Mouse (Mus musculus) cerebellum, postnatal 10 days (tissue): Measurements from ENCODE around the gene Wnk1.
A peak's percentile ranks its signal among the peaks of the same experiment; 100 is the strongest.
"Not testable (repeated sequence)": the region's sequence is repeated elsewhere in the genome, so short reads cannot be mapped to it uniquely, and the experiment has no call there.

Experiments used
- DNase-seq, 2 experiments: peaks; one replicate each; pipeline ENCODE4 v3.0.0; 2021; ENCODE audit warnings: mixed read lengths in 2 of 2

Gene Wnk1

DNA sequence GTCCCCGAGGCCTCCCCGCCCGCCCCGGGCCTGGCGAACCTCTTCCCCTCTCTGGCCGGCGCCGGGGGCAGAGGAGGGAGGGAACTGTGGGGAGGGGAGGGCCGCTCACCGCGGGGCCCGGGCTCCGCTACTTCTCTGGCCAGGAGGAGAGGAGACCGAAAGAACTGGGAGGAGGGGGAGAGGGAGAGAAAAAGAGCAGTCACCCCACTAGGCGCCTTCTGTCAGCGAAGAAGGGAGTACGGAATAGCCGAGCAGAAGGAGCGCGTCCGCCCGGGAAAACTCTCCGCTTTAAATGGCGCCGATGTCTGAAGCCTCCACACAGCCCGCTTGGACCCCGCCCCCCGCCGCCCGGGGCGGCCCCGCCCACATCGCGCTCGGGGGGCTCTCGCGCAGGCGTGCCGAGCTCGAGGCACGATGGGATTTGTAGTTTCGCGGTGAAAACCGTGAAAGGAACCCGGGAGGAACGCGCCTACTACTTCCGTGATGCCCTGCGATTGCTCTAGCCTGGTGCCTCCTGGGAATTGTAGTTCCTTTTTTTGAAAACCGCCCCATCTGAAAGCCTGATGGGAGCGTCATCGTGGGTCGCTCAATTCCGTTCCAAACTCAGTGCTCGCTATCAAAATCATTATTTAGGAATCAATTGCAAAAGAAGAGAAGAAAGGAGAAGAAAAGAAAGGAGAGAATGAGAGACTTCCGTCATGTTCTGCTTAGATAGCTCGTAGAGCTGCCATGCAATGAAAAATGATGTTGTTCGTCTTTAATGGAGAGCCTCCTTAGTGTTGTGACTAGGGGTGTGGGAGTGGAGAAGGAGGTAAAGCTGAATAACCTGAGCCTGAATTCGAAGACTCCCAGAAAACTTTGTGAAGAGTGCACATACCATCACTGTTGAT, at the start of gene Wnk1:
Gene Wnk1 (minus strand): TSS at position 307 of the 890 bp plus-strand sequence.
- DNase-seq: peak; percentile 99

DNA sequence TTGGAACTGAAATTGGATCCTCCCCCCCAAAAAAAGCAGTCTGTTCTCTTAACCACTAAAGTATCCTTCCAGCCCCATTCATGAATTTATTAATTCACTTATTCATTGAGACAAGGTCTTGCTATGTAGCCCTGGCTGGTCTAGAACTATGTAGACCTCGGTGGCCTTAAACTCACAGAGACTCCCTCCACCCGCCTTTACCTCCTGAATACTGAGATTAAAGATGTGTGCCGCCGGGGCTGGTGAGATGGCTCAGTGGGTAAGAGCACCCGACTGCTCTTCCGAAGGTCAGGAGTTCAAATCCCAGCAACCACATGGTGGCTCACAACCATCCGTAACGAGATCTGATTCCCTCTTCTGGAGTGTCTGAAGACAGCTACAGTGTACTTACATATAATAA, 48.6 kb upstream of the Wnk1 start:
- DNase-seq: not testable (repeated sequence)

DNA sequence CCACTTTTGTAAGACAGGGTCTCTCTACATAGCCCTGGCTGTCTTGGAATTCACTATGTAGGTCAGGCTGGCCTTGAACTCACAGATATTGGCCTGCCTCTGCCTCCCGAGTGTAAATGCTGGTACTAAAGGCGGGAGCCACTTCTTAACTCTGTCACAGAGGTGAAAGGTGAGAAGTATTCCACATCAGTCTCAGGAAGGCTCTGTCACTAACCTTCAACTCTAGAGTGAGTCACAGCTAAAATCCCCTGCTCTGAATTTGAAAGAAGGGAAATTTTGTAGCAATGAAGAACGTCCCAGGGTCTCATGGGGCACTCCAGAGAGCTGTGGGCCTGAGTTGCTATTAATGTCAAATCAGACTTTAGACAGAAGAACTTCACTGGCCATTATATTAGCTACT, 47.4 kb upstream of the Wnk1 start:
- DNase-seq: no peak

- no peak for DNase-seq
Observed at GRCm38 (mm10) chr6:120084983-120085382, 46.5 kb upstream of the Wnk1 start.

GRCm38 (mm10) chr6:120083442-120083841, 45.0 kb upstream of the Wnk1 start:
- no peak for DNase-seq

DNA sequence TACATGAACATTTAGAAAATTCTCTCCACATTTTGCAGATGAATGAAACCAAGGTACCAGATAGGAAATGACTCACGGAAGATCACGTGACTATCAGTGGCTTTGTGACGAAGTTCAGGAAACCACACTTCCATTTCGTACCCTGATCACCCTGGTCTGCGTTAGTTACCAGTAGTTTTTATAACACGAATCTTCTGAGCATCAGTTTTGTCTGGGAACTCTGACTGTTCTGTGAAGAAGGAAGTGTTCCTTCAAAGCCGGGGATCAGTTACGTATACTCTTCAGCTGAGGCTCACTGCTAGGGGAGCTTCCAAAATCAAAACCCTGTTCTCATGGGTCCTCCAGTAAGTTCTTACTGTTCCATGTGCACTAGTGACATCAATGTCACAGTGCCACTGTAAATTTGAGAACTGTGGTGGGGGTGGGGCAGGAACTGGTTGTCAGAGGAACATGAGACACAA, 44.5 kb upstream of the Wnk1 start:
- no peak for DNase-seq

DNA sequence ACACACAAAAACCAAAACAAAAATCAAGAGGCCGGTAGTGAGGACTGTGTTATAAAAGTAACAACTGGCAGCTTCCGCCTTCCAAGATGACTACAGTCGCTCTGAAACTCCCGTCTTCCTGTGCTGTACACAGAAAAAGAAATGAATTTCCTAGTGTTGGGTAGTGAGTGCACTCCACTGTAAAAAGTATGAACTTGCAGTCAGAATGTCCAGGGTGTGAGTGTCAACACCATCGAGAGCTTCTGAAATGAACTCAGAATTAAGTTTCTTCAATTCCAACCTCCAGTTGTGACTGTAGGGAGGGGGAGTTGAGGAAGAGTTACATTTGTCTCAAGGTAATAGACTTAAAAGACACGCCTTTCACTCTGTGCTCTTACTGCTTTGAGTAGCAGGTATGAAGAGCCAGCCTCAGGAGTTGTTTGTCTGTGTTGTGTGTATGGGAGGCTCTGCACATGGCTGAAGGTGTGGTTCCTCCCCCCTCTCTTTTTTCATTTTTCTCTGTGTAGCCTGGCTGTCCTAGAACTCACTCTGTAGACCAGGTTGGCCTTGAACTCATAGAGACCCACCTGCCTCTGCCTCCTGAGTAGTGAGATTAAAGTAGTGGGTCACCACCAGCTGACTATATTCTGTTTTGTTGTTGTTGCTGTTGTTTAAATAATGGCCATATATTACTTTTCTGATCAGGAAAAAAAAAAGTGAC, 43.9 kb upstream of the Wnk1 start:
- DNase-seq: no peak

DNA sequence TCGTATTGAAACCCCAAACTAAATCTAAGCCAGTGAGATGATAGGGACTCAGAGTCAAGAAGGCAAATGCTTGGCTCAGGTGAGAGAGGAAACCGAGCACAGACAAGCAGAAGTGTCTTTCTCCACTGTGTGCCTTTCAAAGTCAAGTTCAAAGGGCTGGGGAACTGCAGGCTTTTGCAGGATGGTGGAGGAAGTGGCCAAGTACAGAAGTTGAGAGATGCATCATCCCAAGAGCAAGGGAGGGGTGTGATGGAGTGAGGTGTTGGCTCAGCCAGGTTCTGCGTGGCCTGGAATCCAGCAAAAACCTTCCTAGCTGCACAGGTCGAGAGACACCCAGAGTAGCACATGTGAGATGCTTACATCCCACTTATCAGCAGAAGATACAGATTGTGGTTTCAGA, 43.0 kb upstream of the Wnk1 start:
- no peak for DNase-seq

- DNase-seq: no peak
Observed at GRCm38 (mm10) chr6:120079547-120079946, 41.1 kb upstream of the Wnk1 start.

GRCm38 (mm10) chr6:120076619-120077450, 38.4 kb upstream of the Wnk1 start:
- no peak for DNase-seq

- no peak for DNase-seq
Observed at GRCm38 (mm10) chr6:120072630-120073029, 34.2 kb upstream of the Wnk1 start.

DNA sequence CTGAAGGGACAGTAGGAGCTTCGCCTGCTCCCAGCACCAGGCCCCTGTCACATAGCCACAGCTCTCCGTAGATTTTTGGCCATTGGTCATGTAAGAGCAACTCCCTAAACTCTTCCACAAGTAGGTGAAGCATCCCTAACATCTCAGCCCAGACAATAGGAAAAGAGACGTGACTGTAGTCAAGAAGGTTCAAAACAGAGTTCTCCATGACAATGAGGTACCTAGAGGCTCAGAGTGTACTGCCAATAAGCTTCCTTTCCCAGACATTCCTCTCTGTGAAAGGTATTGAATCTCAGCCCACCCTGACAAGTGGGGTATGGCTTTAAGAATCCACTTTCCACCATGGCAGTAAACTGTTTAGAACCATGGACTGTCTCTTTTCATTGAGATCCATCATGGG, 31.1 kb upstream of the Wnk1 start:
- DNase-seq: no peak

- DNase-seq: no peak
Observed at GRCm38 (mm10) chr6:120065552-120066177, 27.2 kb upstream of the Wnk1 start.

GRCm38 (mm10) chr6:120064627-120065026, 26.2 kb upstream of the Wnk1 start:
- no peak for DNase-seq

DNA sequence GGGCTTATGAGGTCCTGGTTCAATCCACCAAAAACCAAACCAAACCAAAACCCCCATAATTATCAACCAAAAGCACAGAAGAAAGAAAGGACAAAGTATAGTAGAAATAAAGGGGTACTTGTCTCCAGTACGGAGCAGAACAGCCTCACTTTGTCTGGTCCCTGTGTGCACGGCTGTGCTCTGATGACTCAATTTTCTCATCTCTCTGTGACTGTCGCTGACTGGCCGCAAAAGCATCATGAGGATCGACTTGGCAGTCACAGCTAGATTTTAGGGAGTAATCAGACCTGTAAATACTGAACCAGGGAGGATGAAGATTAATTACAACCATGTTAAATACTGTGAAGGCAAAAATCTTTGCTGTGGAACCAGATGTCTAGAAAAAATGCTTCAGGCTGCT, 24.5 kb upstream of the Wnk1 start:
- DNase-seq: no peak

GRCm38 (mm10) chr6:120055666-120056540, 17.4 kb upstream of the Wnk1 start:
- peak; percentile 45 to 58 for DNase-seq

DNA sequence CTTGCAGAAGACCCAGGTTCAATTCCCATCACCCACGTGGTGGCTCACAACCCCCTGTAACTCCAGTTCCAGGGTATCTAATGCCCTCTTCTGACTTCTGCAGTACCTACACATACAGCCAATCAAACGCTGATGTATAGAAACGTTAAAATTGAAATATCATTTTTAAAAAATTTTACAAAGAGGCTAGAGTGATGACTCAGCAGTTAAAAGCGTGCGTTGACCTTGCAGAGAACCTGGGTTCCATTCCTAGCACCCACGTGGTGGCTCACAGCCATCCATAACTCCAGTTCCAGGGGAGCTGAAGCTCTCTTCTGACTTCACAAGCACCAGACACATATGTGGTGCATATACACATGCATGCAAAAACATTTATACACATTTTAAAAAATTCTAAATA, 15.9 kb upstream of the Wnk1 start:
- no peak for DNase-seq

GRCm38 (mm10) chr6:120047705-120048292, 9.3 kb upstream of the Wnk1 start:
- no peak for DNase-seq

DNA sequence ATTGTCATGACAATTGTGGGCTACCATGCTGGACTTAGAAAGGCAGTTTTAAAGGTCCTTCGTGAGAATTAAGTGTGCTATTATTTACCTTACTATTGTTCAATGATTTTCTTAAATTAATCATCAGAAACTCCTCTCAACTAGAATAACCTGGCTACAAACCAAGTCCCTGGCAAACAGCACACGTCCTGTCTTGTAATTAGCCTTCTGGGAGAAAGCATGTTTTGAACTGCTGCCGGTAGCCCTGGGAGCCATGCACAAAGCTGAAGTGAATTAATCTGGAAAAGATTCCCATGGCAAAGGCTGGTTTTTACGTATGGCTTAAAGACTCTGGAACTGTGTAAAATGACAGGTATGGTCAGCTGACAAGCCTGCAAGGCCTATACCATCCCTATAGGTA, 6.9 kb upstream of the Wnk1 start:
- peak in 1 of 2 experiments; percentile 14 for DNase-seq

- no peak for DNase-seq
Observed at GRCm38 (mm10) chr6:120042632-120043220, 4.3 kb upstream of the Wnk1 start.

DNA sequence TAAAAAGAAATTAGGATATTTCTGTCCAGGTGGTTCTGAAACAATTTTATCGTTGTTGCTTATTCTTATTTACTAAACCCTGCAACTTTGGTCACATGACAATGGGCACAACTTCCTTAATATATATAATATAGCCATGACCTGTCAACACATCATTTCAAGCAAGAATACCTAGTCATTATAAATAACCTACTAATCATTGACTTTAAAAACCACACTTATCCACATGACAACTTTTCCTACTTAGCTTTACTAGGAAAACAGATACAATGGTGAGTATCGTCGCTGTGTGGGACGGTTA, 2.0 kb upstream of the Wnk1 start:
- no peak for DNase-seq
